Mouse (Mus musculus) cortical plate, adult 2 months (tissue): ENCODE data around the gene Cideb.

Source experiments
- CTCF ChIP-seq: fragments of 200-500 bp; IDR thresholded peaks from 2 replicates; pipeline ENCODE4 v1.5.1; 2011; ENCODE audit warnings: mild to moderate bottlenecking, control low read depth, low read length; ENCODE audit not compliant: insufficient read depth; ENCODE audit errors: extremely low read depth
- POLR2A ChIP-seq: fragments of 200-500 bp; IDR thresholded peaks from 2 replicates; pipeline ENCODE4 v1.6.1; 2011; ENCODE audit warnings: mild to moderate bottlenecking, low read length, control low read depth; ENCODE audit not compliant: insufficient read depth; ENCODE audit errors: extremely low read depth

- TF ChIP-seq CTCF: no peak
- TF ChIP-seq POLR2A: no peak
Measured at GRCm38 (mm10) chr14:55785195-55785594, 26.9 kb upstream of the Cideb start.
